Mouse (Mus musculus) ES-E14 (cell line): ENCODE results near the gene Ceacam20.
"Not testable (repeated sequence)": the region's sequence is repeated elsewhere in the genome, so short reads cannot be mapped to it uniquely, and the experiment has no call there.

Experiments used
- CHD2 ChIP-seq: IDR thresholded peaks from 2 replicates; pipeline ENCODE4 v1.6.1; 2014; ENCODE audit warnings: mild to moderate bottlenecking, low read depth, low read length, inconsistent platforms
- HCFC1 ChIP-seq: IDR thresholded peaks from 2 replicates; pipeline ENCODE4 v1.6.1; 2012; ENCODE audit warnings: low read length, inconsistent platforms, borderline replicate concordance; ENCODE audit not compliant: insufficient read depth
- MAFK ChIP-seq: IDR thresholded peaks from 2 replicates; pipeline ENCODE4 v1.6.1; 2014; ENCODE audit warnings: mild to moderate bottlenecking, low read depth, low read length, inconsistent platforms; ENCODE audit not compliant: insufficient read depth
- ZNF384 ChIP-seq: IDR thresholded peaks from 2 replicates; pipeline ENCODE4 v1.6.1; 2012; ENCODE audit warnings: low read depth, low read length, inconsistent platforms

- TF ChIP-seq ZNF384, CHD2, MAFK, HCFC1: not testable (repeated sequence)
These were observed 26.0 kb downstream of the Ceacam20 start, which contains the start of gene Nlrp9b for GRCm38 (mm10) chr7:19991165-19991564.
